Mouse (Mus musculus): ENCODE results near the gene Mrpl55.

DNA sequence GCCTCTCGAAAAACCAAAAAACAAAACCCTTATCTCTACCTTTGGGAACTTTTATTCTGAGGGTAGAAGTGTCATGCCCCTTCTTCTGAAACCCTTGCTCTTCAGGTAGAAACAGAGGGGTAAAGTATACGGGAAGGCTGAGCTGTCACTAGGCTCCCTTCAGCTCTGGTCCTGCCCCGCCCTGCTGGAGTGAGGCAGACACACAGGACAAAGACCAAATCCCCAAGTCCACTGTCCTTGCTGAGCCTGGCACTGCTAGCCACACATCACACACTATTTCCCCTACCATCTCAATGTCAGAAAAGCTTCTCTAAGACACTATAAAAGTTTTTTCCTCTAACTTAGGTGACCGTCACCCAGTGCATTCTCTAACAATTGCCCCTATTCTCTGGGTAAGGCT lies 20.0 kb downstream of the Mrpl55 start:
- TF ChIP-seq MAX (IDR thresholded peaks at IDR 0.05) (no peak), CTCF (IDR thresholded peaks at IDR 0.05; ENCODE audit: control insufficient read depth, insufficient read depth, insufficient read length) (no peak), MYOD1 (IDR thresholded peaks at IDR 0.05; ENCODE audit: control insufficient read depth, insufficient read length, low read depth) (no peak), CEBPB (IDR thresholded peaks at IDR 0.05; ENCODE audit: low read depth) (no peak), USF1 (IDR thresholded peaks at IDR 0.05; ENCODE audit: low read depth) (no peak), MYOG (IDR thresholded peaks at IDR 0.05; ENCODE audit: control insufficient read depth, extremely low read depth, insufficient read length) (no peak), FOSL1 (IDR thresholded peaks at IDR 0.05; ENCODE audit: insufficient read depth, low read length, poor library complexity, severe bottlenecking) (no peak)
